Mouse (Mus musculus): ENCODE data around the gene Olfr9.

GRCm38 (mm10) chr10:128958340-128958739 lies 30.9 kb upstream of the Olfr9 start:
- TF ChIP-seq MYOD1 (IDR thresholded peaks at IDR 0.05; ENCODE audit: control insufficient read depth, insufficient read length, low read depth), result no peak
- TF ChIP-seq CTCF (IDR thresholded peaks at IDR 0.05; ENCODE audit: control insufficient read depth, insufficient read depth, insufficient read length), result no peak
- no peak for TF ChIP-seq USF1 (IDR thresholded peaks at IDR 0.05; ENCODE audit: low read depth)
- TF ChIP-seq MYOG (IDR thresholded peaks at IDR 0.05; ENCODE audit: control insufficient read depth, extremely low read depth, insufficient read length), result no peak
